Mouse (Mus musculus) large intestine, adult 2 months (tissue): ENCODE data around the gene Unc93b1. TPM values are rescaled to one million over a fixed set of nuclear protein-coding genes. Genes with fewer than 3 reads are reported as not detected.

Experiments
- polyA plus RNA-seq: library from polyadenylated mRNA; depleted of rRNA; stranded (reverse); fragments of >200 nt; gene quantifications from 2 replicates; pipeline ENCODE4 v1.2.3, GENCODE M21; 2012; rRNA removed

The Unc93b1 gene
- polyA plus RNA-seq, 1 experiment = 123 TPM

Other genes with a start within 250 kb of the Unc93b1 start
- gene Lrp5, start 248.6 kb upstream of the Unc93b1 start, polyA plus RNA-seq = 37.1 and 46.7 TPM in 2 replicates
- gene 1810055G02Rik, start 226.9 kb upstream of the Unc93b1 start, polyA plus RNA-seq = 36.3 and 128 TPM in 2 replicates
- 9.9 and 15.8 TPM in 2 replicates for gene Kmt5b, start 167.8 kb upstream of the Unc93b1 start, polyA plus RNA-seq
- gene Chka, start 83.4 kb upstream of the Unc93b1 start, polyA plus RNA-seq = 49.1 and 75.4 TPM in 2 replicates
- 164 and 198 TPM in 2 replicates for gene Tcirg1, start 28.1 kb upstream of the Unc93b1 start, polyA plus RNA-seq
- 417 TPM in 2 replicates for gene Ndufs8, start 22.4 kb upstream of the Unc93b1 start, polyA plus RNA-seq
- gene Aldh3b1, start 5.4 kb upstream of the Unc93b1 start, polyA plus RNA-seq = 21.4 and 45.1 TPM in 2 replicates
- 0.16 and 0.95 TPM in 2 replicates for gene Aldh3b3, start 23.5 kb downstream of the Unc93b1 start, polyA plus RNA-seq
- gene Aldh3b2, start 37.1 kb downstream of the Unc93b1 start, polyA plus RNA-seq = 1.3 and 2.0 TPM in 2 replicates
- 42.5 and 88.2 TPM in 2 replicates for gene Acy3, start 51.4 kb downstream of the Unc93b1 start, polyA plus RNA-seq
- gene Tbx10, start 57.6 kb downstream of the Unc93b1 start, polyA plus RNA-seq = not detected in 2 replicates
- gene Nudt8, start 65.4 kb downstream of the Unc93b1 start, polyA plus RNA-seq = 7.7 and 10.5 TPM in 2 replicates
- gene Gm49405, start 65.4 kb downstream of the Unc93b1 start, polyA plus RNA-seq = 1.0 and 2.2 TPM in 2 replicates
- gene Doc2g, start 68.1 kb downstream of the Unc93b1 start, polyA plus RNA-seq = 6.8 and 7.3 TPM in 2 replicates
- 152 and 205 TPM in 2 replicates for gene Ndufv1, start 77.6 kb downstream of the Unc93b1 start, polyA plus RNA-seq
- 910 and 1,226 TPM in 2 replicates for gene Gstp1, start 102.8 kb downstream of the Unc93b1 start, polyA plus RNA-seq
- gene Gstp2, start 110.8 kb downstream of the Unc93b1 start, polyA plus RNA-seq = 188 and 228 TPM in 2 replicates
- 19.4 and 21.9 TPM in 2 replicates for gene Gstp3, start 124.4 kb downstream of the Unc93b1 start, polyA plus RNA-seq
- not detected in 2 replicates for gene Cabp2, start 146.4 kb downstream of the Unc93b1 start, polyA plus RNA-seq
- gene Cdk2ap2, start 162.0 kb downstream of the Unc93b1 start, polyA plus RNA-seq = 319 and 372 TPM in 2 replicates
- 114 and 145 TPM in 2 replicates for gene Pitpnm1, start 164.8 kb downstream of the Unc93b1 start, polyA plus RNA-seq
- 62.8 and 63.6 TPM in 2 replicates for gene Aip, start 190.7 kb downstream of the Unc93b1 start, polyA plus RNA-seq
- gene Gpr152, start 204.6 kb downstream of the Unc93b1 start, polyA plus RNA-seq = 0.03 TPM in 1 of 2 replicates, not detected in the other
- 0.45 and 0.88 TPM in 2 replicates for gene Cabp4, start 208.8 kb downstream of the Unc93b1 start, polyA plus RNA-seq
- gene Coro1b, start 213.4 kb downstream of the Unc93b1 start, polyA plus RNA-seq = 385 and 500 TPM in 2 replicates
- 56.3 and 62.6 TPM in 2 replicates for gene Ptprcap, start 218.4 kb downstream of the Unc93b1 start, polyA plus RNA-seq
- 37.5 and 49.3 TPM in 2 replicates for gene Rps6kb2, start 228.2 kb downstream of the Unc93b1 start, polyA plus RNA-seq
- 3.2 and 3.3 TPM in 2 replicates for gene Carns1, start 240.3 kb downstream of the Unc93b1 start, polyA plus RNA-seq